Mouse (Mus musculus) lung, postnatal 25 days (tissue): Measurements from ENCODE around the gene Olfr487.
"Not testable (repeated sequence)": the region's sequence is repeated elsewhere in the genome, so short reads cannot be mapped to it uniquely, and the experiment has no call there.

Source experiments
- DNase-seq: peaks from one replicate; pipeline ENCODE4 v3.0.0; 2022; ENCODE audit warnings: low spot score

Gene Olfr487

DNA sequence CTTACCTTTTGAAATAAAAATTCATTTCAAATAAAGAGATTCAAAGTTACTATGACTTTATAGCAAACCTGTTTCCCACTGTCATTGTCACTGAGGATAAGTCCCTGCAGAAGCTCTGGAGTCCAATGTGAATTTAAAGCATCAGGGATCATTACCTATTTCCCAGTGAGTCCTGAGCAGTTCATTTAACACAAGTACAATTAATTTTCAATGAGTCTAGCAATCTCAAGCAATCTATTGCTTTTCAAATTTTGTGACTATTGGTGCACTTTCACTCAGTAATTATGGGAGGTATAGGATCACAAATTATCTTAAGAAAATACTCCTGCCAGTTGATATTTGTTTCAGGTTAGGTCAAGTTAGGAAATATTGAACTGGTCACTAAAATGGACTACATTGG, at the start of gene Olfr487:
Olfr487 (minus strand) TSS at position 101 of the 400 bp plus-strand sequence.
- not testable (repeated sequence) for DNase-seq

DNA sequence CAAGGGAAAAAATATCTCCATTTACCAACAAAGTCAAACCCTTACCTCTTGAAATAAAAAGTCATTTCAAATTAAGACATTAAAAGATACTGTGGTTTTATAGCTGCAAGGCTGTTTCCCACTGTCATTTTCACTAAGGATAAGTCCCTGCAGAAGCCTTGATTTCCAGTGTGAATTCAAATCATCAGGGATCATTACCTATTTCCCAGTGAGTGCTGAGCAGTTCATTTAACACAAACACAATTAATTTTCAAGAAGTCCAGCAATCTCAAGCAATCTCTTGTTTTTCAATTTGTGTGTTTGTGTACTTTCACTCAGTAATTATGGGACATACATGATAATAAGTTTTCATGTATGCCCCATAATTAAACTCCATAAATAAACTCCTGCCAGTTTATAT, 43.8 kb upstream of the Olfr487 start, which contains the start of gene Olfr488:
Olfr488 (minus strand) TSS at position 101 of the 400 bp plus-strand sequence.
- no peak for DNase-seq

DNA sequence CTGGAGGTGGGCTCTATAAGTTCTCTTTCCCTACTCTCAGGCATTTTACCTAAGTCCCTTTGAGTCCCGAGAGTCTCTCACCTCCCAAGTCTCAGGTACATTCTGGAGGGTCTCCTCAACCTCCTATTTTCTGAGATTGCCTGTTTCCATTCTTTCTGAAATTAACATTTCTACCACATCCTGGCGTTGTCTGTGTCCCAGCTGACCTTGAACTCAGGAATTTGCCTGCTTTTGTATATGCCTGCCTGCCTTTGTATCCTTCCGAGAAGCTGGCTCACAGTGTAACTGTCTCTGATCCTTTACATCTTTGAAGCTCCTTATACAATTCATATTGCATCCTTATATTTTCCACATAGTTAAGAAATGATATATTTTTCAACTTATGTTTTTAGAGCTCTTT, 19.1 kb upstream of the Olfr487 start:
- DNase-seq = no peak

DNA sequence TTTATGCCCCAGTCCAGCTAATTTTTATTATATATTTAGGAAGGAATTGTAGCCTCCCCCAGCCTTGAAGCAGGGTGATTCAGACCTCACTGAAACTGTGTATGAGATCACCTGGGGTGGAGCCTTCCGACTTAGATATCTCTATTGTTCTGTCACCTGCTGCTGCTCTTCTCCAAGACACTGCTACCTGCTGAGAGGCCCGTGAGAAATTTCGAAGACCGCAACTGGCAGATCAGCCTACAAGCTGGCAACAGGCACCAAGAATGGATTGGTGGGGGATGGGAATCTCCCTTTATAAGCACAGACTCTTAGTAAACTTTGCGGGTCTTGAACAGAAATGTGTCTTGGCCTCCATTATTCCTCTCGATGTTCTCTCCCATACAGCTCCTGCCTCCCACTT, 17.5 kb downstream of the Olfr487 start:
- no peak for DNase-seq

DNA sequence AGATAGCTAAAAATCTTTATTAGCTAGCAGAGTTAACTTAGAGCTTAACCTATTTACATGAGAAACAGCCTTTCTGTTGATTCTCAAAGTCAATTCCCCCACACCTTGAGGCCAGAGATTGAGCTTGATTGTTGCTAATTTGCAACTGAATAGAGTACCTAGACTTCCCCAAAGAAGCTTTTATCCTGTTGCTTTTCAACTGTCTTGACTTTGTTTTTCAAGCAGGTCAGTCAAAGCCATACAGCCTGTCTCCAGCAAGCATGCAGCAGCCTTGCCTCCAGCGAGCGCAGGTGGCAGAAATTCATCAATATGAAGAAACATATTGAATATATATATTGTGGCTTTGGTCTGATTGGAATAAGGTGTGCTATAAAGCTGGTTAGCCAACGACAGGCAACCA, 18.1 kb downstream of the Olfr487 start:
- not testable (repeated sequence) for DNase-seq

DNA sequence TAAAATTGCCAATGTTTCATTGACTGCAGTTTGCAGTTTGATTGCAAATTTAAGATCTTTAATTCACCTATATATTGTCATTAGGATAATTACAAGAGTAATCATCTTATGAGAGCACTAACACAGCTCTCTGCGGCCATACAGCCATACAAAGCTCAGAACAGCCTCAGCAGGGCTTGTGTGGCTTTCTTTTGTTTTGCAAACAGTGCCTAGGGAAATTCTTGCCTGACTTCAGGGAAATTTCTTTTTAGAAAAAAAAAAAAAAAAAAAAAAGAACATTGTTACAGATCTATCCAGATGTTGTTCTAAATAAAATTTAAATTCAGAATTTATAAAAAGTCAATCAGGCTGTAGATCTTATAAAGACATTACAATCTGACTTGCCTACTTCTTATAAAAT, 21.7 kb downstream of the Olfr487 start:
- DNase-seq = not testable (repeated sequence)

DNA sequence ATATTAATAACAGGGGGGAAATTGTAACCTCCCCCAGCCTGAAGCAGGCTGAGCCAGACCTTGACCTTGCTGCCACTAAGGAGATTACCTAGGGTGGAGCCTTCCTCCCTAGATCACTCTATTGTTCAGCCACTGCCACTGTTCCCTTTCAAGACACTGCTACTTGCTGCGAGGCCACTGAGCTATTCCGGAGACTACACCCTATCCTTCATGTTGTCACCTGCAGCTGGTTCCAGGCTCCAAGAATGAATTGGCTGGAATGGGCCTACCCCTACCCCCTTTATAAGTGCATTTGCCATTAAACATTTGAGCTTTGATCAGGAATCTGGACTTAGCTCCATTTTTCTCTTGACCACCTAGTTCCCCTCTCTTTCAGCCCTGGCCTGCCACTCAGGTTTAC, 23.2 kb downstream of the Olfr487 start:
- DNase-seq = not testable (repeated sequence)

DNA sequence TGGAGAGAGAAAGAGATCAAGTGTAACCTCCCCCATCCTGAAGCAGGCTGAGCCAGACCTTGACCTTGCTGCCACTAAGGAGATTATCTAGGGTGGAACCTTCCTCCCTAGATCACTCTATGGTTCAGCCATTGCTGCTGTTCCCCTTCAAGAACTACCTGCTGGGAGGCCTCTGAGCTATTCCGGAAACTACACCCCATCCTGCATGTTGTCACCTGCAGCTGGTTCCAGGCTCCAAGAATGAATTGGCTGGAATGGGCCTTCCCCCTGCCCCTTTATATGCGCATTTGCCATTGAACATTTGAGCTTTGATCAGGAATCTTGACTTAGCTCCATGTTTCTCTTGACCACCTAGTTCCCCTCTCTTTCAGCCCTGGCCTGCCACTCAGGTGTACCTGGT, 29.2 kb downstream of the Olfr487 start:
- not testable (repeated sequence) for DNase-seq

DNA sequence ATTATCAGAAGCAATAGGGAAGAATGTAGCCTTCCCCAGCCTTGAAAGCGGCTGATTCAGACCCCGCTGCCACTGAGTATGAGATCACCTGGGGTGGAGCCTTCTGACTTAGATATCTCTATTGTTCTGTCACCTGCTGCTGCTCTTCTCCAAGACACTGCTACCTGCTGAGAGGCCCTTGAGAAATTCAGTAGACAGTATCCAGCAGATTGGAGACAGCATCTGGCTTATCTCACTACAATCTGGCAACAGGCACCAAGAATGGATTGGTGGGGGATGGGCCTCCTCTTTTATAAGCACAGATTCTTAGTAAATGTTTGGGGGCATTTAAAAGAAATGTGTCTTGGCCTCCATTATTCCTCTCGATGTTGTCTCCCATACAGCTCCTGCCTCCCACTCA, 30.0 kb downstream of the Olfr487 start:
- DNase-seq = not testable (repeated sequence)

DNA sequence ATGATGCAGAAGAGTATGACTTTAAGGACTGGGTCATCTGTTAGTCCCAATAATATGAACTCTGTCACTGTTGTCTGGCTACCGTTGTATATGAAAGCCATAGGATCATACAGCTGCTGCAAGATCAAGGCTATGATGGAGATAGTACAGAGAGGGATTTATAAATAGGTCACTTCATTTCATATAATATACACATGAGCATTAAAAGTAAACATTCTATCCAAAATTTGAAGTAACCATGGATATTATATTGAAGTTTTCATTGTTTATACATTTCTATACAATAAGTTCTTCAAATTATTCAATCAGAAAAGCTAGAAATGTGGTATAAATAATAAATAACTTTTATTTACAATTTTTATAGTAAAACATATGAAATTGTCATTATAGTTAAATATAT, 41.8 kb downstream of the Olfr487 start, which contains the start of gene Olfr486:
Olfr486 (minus strand) TSS at position 101 of the 400 bp plus-strand sequence.
- not testable (repeated sequence) for DNase-seq

DNA sequence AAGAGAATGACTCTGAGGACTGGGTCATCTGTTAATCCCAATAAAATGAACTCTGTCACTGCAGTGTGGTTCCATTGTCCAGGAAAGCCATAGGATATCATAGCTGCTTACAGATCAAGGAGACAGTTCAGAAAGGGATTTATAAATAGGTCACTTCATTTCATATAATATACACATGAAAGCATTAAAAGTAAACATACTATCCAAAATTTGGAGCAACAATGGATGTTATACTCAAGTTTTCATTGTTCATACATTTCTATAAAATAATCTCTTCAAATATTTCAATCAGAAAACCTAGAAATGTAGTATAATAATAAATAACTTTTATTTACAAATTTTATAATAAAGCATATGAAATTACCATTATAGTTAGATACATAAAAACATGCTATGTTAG, 54.7 kb downstream of the Olfr487 start, which contains the start of gene Olfr485:
Olfr485 (minus strand) TSS at position 101 of the 400 bp plus-strand sequence.
- DNase-seq = no peak
